Mouse (Mus musculus) T-helper 17 cell (primary cell): Measurements from ENCODE around the gene Efemp2.

Source experiments
- in situ Hi-C, 2 experiments: fragments of 300-600 bp; cut with MboI, MseI; formaldehyde crosslinking; loops; 1 replicate in 1 of 2; 2 replicates in 1 of 2; pipeline ENCODE4 v1.15.1; 2025; ENCODE audit warnings: high pct_unique_total_duplicates in 2 of 2

The Efemp2 gene

DNA sequence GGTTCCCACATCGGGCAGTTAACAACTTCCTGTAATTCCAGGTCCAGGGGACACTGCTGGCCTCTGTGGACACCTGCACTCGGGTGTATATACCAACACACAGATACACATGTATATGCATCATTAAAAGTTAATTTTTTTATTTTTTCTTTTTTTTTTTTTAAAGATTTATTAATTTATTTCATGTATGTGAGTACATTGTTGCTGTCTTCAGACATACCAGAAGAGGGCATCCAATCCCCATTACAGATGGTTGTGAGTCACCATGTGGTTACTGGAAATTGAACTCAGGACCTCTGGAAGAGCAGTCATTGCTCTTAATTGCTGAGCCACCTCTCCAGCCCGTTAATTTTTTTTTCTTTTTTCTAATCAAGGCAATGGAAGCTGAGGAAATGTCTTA, 897 bp upstream of the Efemp2 start:
- in situ Hi-C loops = no loop called here

DNA sequence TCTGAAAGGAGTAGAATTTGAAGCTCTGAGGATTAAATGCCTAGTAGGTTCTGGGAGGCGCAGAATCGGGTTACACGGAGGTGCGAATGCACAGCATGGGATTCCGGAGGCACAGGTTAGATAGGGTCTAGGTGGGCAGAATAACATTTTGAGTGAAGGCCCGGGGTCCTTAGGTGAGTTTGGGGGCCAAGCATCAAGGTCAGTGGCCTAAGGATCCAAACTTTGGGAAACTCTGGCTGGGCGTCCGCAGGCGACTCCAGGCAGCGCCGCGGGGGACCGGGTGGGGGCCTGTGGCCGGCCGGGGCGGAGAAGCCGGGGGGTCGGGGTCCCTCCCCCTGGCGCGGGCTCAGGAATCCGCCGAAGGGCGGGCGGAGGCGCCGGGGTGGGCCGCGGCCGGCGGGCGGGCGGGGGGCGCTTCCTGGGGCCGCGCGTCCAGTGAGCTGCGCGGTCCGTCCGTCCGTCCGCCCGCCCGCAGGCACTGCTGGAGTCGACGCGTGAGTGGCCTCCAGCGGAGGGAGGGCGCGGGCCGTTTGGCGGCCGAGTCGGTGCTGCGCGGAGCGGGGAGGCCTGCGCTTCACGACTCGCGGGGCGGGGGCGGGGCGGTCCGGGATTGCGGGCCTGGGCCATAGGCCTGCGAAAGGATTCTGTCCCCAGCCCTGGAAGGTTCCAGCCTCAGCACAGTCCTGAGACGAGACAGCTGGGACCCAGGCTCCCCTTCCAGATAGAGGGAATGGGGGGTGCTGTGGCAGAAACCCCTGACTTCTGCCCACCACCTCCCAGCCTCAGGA, 721 bp downstream of the Efemp2 start:
- in situ Hi-C loops = no loop called here

DNA sequence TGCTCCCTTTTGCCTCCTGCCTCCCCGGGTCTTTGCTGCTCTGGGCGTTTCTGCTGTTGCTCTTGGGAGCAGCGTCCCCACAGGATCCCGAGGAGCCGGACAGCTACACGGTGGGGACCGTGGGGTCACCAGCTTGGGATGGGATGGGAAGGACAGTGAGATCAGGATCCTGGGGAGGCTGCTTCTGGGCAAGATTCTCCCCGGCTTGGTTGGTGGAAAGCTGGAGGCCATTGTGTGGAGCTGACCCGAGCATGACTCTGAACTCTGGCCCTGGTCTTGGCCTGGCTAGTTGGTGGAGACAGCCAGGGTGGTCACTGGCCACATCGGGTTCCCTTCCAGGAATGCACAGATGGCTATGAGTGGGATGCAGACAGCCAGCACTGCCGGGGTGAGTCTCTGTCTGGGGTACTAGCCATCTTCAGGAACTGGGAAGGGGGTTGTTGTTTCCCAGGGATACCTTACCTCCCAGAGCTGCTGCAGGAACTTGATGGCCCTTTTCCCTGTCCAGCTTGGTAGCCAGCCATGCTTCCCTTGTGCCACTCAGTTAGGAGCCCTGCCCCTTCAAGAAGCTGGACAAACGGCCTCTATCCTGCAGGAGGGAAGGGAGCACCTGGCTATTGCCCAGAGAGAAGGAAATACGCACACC, 1.4 kb downstream of the Efemp2 start:
- in situ Hi-C loops = no loop called here

- in situ Hi-C loops = no loop called here
Observed at GRCm38 (mm10) chr19:5477004-5477667, 3.4 kb downstream of the Efemp2 start.

DNA sequence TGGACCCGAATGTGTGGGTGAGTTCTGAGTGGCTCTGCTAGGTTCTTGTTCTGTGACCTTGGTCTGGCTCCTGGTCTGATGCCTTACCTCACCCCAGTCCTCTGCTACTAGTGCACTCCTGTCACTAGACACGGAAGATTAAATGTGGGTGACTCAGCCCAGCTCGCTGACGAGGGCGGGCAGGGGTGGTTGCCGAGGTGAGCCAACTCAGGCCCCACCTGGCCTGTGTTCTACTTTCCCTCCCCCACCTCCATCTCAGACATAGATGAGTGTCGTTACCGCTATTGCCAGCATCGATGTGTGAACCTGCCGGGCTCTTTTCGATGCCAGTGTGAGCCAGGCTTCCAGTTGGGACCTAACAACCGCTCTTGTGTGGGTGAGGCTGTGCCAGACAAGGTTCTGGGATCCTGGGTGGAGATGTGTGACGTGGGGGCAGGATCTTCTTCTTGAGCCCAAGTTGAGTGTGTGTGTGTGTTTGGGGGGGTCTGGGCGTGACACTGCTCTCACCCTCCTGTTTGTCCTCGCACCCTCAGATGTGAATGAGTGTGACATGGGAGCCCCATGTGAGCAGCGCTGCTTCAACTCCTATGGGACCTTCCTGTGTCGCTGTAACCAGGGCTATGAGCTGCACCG, 4.0 kb downstream of the Efemp2 start:
- in situ Hi-C loops = no loop called here

GRCm38 (mm10) chr19:5480016-5480415, 6.3 kb downstream of the Efemp2 start:
- in situ Hi-C loops = no loop called here

DNA sequence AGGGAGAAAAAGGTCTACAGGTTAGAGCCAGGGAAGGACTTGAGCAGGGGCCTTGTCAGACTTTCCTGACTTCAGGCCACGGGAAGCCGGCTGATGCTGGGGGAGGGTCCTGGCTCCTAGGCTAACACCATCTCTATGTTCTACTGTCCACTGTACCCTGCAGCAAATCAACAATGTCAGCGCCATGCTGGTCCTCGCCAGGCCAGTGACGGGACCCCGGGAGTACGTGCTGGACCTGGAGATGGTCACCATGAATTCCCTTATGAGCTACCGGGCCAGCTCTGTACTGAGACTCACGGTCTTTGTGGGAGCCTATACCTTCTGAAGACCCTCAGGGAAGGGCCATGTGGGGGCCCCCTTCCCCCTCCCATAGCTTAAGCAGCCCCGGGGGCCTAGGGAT, 7.6 kb downstream of the Efemp2 start:
- in situ Hi-C loops = no loop called here

DNA sequence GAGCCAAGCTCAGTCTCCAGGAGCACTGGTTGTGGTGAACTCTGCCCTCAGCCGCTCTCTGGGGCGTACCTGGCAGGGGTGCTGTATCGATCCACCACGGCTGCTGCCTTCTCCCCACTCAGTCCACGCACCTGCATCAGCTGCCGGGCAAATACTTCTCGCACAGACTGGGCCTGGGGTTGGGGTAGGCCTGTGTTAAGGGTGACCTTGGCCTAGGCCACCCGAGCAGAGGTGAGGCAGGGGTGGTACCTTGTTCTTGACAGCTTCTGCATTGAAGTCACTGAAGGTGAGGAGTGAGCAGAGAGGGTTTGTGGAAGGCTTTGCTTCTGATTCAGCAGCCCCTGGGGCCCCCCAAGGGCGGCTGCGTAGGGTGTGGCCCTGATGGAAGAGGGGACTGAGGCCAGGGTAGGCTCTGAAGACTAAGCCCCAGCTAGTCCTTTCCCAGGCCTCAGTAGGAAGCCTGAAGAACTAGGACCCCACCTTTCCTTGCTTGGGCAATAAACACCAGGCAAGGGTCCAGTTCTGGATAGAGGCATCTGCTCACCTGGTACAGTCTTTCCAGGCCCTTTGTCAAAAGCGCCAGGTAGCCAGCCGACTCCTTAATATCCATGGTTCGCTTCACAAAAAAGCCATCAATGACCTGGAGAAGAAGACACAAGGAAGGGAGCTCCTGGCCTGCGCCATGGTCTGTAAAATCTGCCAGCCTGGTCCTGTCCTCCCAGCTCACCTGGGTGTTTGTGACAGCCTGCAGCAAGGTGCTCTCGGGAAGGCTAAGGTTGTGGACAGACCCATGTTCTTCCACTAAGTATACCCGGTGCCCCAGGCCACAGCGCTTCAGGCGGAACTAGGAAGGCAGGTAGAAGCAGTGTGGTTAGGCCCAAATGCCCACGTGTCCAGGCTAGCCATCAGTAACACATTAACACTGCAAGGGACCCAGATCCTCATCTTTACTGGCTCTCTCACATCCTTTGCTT, 9.9 kb downstream of the Efemp2 start:
- in situ Hi-C loops = no loop called here

DNA sequence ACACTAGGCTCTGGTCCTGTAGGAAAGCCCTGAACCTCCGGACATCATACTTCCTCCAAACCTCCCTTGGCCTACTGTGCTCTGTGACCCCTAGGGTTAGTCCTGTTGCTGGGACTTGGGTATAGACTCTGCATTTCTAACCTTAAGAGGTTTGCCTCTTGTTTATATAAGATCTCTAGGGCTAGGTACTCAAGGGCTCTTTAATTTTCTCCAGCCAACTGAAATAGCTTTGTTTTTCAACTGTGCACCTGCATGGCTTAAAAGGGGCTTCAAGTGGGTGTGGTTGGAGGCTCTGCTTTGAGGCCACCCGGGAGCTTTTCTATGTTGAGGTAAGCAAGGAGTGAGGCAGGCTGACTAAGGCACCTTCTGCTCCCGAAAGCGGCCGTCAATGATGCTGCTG, 10.7 kb downstream of the Efemp2 start:
- in situ Hi-C loops = no loop called here

GRCm38 (mm10) chr19:5485371-5485770, 11.6 kb downstream of the Efemp2 start:
- in situ Hi-C loops = loop anchor here in 1 of 2 experiments (5.0 kb wide), 1 partner anchor 33 kb away; no protein-coding TSS in a partner anchor

- in situ Hi-C loops = loop anchor here in 1 of 2 experiments (5.0 kb wide), 1 partner anchor 34 kb away; no protein-coding TSS in a partner anchor
Observed at GRCm38 (mm10) chr19:5485821-5486220, 12.1 kb downstream of the Efemp2 start.

- in situ Hi-C loops = loop anchor here in 1 of 2 experiments (5.0 kb wide), 1 partner anchor 34 kb away; no protein-coding TSS in a partner anchor
Observed at GRCm38 (mm10) chr19:5486286-5486685, 12.5 kb downstream of the Efemp2 start.

GRCm38 (mm10) chr19:5486771-5487170, 13.0 kb downstream of the Efemp2 start:
- in situ Hi-C loops = loop anchor here in 1 of 2 experiments (5.0 kb wide), 1 partner anchor 34 kb away; no protein-coding TSS in a partner anchor

DNA sequence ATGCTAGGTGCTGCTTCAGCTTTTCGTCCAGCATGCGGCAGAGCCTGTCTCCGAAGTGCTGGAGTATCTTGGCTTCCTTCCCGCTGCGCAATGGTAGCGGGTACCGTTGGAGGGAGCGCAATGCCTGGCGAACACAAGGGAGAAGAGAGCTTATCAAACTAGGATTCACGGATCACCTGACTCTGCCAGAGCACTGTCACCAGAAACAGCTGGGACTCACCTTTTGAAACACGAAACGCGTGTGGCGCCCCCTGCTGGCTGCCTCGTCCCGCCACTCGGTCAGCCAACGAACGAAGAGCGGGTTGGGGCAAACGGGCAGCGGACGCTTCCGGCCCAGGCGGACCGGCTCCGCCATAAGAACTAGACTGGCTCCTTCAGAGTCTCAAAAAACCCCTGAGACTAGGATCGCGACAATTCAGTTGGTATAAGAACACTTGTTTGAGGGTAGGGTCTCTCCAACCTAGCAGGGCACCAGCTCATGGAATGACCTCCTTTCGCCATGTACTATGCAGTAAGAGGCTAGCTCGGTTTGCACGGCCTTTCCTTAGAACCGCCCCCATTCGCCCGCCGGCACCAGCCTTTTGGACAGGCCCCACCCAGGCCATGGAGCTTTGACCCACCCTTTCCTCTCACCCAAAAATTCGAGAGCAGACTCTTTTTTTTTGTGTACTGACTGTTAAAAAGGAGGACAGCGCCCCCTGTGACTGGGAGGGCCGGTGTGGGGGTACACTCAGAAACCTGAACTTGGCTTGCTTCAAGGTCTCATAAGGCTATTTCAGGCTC, 14.2 kb downstream of the Efemp2 start, which contains the start of gene Mus81:
Mus81 (minus strand) TSS at position 635 of the 783 bp plus-strand sequence.
- in situ Hi-C loops = loop anchor here in 1 of 2 experiments (5.0 kb wide), 1 partner anchor 36 kb away; no protein-coding TSS in a partner anchor

DNA sequence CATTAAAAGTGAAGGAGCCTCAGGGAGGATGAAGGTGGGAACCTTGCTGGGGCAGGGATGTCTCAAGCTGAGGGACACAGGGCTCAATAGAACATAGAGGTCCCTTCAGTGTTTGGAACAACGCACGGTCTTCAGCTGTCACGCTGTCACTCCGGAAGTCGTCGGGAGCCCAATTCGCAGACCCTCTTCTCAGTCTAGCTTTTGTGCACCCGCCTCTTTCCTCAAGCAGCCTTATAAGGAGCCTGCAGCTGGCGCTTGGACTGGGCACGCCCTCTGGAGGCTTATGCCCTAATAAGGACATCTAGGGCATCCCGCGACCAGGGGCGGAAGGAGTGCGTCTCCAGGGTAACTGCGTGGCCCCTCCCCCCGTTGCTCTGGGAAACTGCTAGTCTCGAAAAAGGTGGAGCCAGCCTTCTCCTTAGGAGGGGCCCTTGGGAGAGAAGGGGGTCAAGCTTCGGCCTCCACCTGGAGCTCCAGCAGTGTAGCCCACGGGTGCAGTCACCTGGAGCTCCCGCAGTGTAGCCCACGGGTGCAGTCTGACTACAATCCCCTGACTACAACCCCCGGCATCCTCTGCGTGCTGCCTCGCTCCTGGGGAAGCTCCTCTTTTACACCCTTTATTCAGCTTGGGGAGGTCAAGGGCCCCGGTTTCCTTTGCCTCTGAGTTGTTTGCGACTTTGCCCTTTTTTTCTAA, 15.3 kb downstream of the Efemp2 start:
- in situ Hi-C loops = loop anchor here in 1 of 2 experiments (5.0 kb wide), 1 partner anchor 37 kb away; no protein-coding TSS in a partner anchor

- in situ Hi-C loops = loop anchor here (5.0 to 10.0 kb wide), 2 partner anchors 37 to 1705 kb away; no protein-coding TSS in a partner anchor
Observed at GRCm38 (mm10) chr19:5489721-5490120, 16.0 kb downstream of the Efemp2 start.

GRCm38 (mm10) chr19:5490313-5490897, 16.7 kb downstream of the Efemp2 start, which contains the start of gene Cfl1:
Cfl1 (plus strand) TSS chr19:5490455.
- in situ Hi-C loops = loop anchor here in 1 of 2 experiments (10.0 kb wide), 1 partner anchor 1704 kb away; no protein-coding TSS in a partner anchor
